Mouse (Mus musculus): ENCODE data around the gene 1700049E17Rik2. TPM values are rescaled to one million over a fixed set of nuclear protein-coding genes. Genes with fewer than 3 reads are reported as not detected.

1700049E17Rik2 gene
- not detected for polyA plus RNA-seq (2017; shearing (Covaris generic))

GRCm38 (mm10) chr14:41572911-41573310 lies at the start of gene 1700049E17Rik2:
TSS of gene 1700049E17Rik2 (plus strand) at chr14:41573211.

DNA sequence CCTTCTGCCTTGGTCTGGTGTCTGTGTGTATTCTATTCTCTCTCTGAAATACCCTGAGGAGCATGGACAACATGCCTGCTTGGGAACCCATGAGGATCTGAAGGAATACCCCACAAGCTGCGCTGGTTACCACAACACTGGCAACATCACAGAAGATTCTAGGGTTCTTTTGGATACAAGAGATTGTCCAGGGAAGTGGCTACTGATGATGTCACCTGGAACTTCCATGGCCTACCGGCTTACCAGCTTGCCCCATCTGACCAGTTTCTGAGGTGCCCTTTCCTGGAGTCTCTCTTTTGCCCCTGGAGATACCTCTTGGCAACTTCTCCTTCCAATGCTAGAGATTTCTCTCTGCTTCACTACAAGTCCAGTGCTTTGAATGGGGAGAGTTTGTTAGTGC lies 17.5 kb upstream of the 1700049E17Rik2 start, which contains the start of gene Gm7970:
Gene Gm7970, minus strand, starts transcription at position 101 of the 400 bp plus-strand sequence.

DNA sequence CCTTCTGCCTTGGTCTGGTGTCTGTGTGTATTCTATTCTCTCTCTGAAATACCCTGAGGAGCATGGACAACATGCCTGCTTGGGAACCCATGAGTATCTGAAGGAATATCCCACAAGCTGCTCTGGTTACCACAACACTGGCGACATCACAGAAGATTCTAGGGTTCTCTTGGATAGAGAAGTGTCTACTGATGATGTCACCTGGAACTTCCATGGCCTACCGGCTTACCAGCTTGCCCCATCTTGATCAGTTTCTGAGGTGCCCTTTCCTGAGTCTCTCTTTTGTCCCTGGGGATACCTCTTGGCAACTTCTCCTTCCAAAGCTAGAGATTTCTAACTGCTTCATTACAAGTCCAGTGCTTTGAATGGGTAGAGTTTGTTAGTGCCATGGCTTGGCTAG lies 51.5 kb downstream of the 1700049E17Rik2 start, which contains the start of gene Gm3072:
Gene Gm3072, minus strand, starts transcription at position 101 of the 400 bp plus-strand sequence.

Other genes with a start within 250 kb of the 1700049E17Rik2 start
- gene Gm5798, start 224.6 kb upstream of the 1700049E17Rik2 start, polyA plus RNA-seq (2017; shearing (Covaris generic)): not detected
- gene Gm7945, start 186.8 kb upstream of the 1700049E17Rik2 start, polyA plus RNA-seq (2017; shearing (Covaris generic)): not detected
- gene Gm6482, start 164.9 kb upstream of the 1700049E17Rik2 start, polyA plus RNA-seq (2017; shearing (Covaris generic)): not detected
- gene Gm7954, start 119.7 kb upstream of the 1700049E17Rik2 start, polyA plus RNA-seq (2017; shearing (Covaris generic)): not detected
- not detected for gene Gm3486, start 83.7 kb upstream of the 1700049E17Rik2 start, polyA plus RNA-seq (2017; shearing (Covaris generic))
- not detected for gene Gm7970, start 17.6 kb upstream of the 1700049E17Rik2 start, polyA plus RNA-seq (2017; shearing (Covaris generic))
- gene Gm3072, start 51.4 kb downstream of the 1700049E17Rik2 start, polyA plus RNA-seq (2017; shearing (Covaris generic)): not detected
- not detected for gene Gm3676, start 73.3 kb downstream of the 1700049E17Rik2 start, polyA plus RNA-seq (2017; shearing (Covaris generic))
- gene Gm8068, start 128.7 kb downstream of the 1700049E17Rik2 start, polyA plus RNA-seq (2017; shearing (Covaris generic)): not detected
- not detected for gene Gm7929, start 177.4 kb downstream of the 1700049E17Rik2 start, polyA plus RNA-seq (2017; shearing (Covaris generic))
- not detected for gene Gm47189, start 199.2 kb downstream of the 1700049E17Rik2 start, polyA plus RNA-seq (2017; shearing (Covaris generic))

Measured in effector memory CD4-positive, alpha-beta T cell, adult 5 months (primary cell).